Mouse (Mus musculus) cortical plate, adult 2 months (tissue): ENCODE measurements around the gene Gpr135.

Source experiments
- CTCF ChIP-seq: fragments of 200-500 bp; IDR thresholded peaks from 2 replicates; pipeline ENCODE4 v1.5.1; 2011; ENCODE audit warnings: mild to moderate bottlenecking, control low read depth, low read length; ENCODE audit not compliant: insufficient read depth; ENCODE audit errors: extremely low read depth
- POLR2A ChIP-seq: fragments of 200-500 bp; IDR thresholded peaks from 2 replicates; pipeline ENCODE4 v1.6.1; 2011; ENCODE audit warnings: mild to moderate bottlenecking, low read length, control low read depth; ENCODE audit not compliant: insufficient read depth; ENCODE audit errors: extremely low read depth

GRCm38 (mm10) chr12:72096966-72097365, 26.0 kb upstream of the Gpr135 start:
- no peak for TF ChIP-seq CTCF
- no peak for TF ChIP-seq POLR2A
